ENCODE assay signal across 22 mouse cellular contexts in the genomic region with DNA sequence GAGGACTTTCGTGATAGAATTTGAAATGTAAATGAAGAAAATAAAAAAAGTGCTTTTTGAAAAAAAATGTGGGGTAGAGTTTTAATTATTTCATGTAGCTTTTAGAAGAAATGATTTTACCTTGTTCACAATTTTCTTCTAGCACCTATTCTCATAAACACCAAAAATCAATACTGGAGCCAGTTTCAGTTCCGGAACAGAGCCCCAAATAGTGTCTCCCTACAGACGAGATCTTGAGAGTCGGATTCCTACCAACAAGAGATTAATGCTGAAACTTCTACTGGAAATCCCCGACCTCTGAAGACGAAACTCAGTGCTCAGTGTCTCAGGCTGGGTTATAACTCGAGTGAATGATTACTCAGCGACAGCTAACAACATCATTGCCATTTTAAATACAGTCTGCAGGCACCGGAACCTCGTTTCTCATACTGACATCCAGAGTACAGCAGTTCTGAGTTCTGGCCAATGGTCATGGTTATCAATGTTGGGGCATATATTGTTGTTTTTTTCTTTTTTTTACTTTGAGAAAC.
DNase-seq lines count a peak whose midpoint lies in the region; ATAC-seq lines count a peak whose summit lies in the region.
"Had no signal": no experiment of that assay in that cellular context is flagged by ENCODE, and none has a peak within 500 bp of the region (broad histone marks: within the 10 kb centered on the region; RNA-seq: fewer than 3 reads in every experiment).

No protein-coding gene starts in this region.

- ATAC-seq in activated CD4-positive, CD25-positive, alpha-beta regulatory T cell, adult 4 months, result peak; percentile 72
- ATAC-seq: forebrain, embryonic 14.5 days; forebrain, postnatal 0 days; hindbrain, postnatal 0 days; intestine, embryonic 15.5 days had no signal

- peak; percentile 27 for DNase-seq in gastrocnemius, adult 18-20 months (ENCODE audit: low spot score)
- DNase-seq in gastrocnemius, postnatal 4 days (ENCODE audit: low spot score in 2 of 2), result no peak
- peak; percentile 41 for DNase-seq in CD4-positive, CD25-positive, alpha-beta regulatory T cell, adult 2 months (ENCODE audit: low read depth, low spot score)
- DNase-seq in adipocyte (ENCODE audit: low spot score), result no peak
- no peak for DNase-seq in kidney, postnatal 4 days
- DNase-seq in adrenal gland, adult 2 months, result no peak
- DNase-seq: adrenal gland, postnatal 14 days; B cell, adult 2 months; cerebellum, adult 11 months; cerebellum, adult 2 months; cerebellum, adult 9-11 months; cerebellum, postnatal 25 days; forebrain, postnatal 0 days; gastrocnemius, postnatal 10 days; heart, adult 18-20 months; heart, postnatal 10 days; heart, postnatal 36 days; kidney, adult 11 months had no signal

Comparison
In these comparisons a context has a peak if more than half of its experiments do, and no peak if none do; other contexts are left out.
1. DNase-seq: peak in gastrocnemius, adult 18-20 months (single experiment) and CD4-positive, CD25-positive, alpha-beta regulatory T cell, adult 2 months (single experiment); none in gastrocnemius, postnatal 4 days (0 of 2), adipocyte (single experiment), kidney, postnatal 4 days (0 of 2) and adrenal gland, adult 2 months (single experiment).